Mouse (Mus musculus): ENCODE results near the gene Cltb.

Gene Cltb

DNA sequence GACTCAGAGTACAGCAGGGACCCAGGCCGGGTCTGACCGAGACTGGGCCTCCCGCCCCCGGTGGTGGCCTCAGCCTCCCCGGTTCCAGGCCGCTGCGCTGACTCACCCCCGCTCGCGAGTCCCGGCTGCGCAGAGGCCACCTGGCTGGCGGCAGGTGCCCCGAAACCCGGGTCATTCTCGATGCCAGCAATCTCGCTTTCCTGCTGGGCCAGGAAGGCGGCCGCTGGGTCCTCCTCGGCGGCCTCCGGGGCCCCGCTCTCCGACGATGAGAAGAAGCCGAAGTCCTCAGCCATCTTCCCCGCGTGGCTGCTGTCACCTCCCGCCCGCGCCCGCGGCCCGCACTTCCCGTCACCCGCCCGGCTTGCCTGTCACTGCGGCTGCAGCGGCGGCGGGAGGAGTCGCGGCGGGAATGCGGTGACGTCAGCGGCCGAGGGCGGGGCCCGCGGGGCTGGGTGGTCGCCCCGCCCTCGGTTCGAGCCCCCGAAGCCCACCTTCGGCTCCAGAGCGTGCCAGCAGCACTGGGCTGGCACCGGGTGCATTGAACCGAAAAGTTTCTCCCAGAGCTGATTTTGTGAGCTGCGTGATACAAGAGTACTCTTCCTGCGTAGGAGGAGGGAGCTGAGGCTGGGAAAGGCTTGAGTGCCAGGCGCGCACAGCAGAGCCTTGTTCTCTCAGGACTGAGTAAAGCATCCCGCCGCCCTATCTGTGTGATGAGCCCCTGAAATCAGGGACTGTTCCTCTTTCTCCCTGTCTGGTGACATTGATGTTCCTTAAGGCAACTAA is at the start of gene Cltb:
Gene Cltb, minus strand, starts transcription at position 373 of the 783 bp plus-strand sequence.
- peak; percentile 86 for DNase-seq (ENCODE audit: low read depth, low spot score)

DNA sequence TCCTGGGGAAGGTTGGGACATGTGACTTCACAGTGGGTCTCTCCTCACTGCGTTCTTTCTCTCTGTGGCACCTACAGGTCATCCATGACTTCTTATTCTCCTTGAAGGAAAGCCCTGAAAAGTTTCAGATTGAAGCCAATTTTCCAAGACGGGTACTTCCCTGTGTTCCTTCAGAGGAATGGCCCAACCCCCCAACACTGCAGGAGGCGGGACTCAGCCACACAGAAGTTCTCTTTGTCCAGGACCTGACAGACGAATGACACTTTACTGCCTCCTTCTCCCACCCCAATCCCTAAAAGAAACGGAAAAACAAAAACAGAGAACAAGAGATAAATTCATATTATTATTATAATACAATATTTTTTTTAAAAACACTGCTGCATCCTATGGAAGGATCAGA is 49.7 kb upstream of the Cltb start:
- no peak for DNase-seq (ENCODE audit: low read depth, low spot score)

DNA sequence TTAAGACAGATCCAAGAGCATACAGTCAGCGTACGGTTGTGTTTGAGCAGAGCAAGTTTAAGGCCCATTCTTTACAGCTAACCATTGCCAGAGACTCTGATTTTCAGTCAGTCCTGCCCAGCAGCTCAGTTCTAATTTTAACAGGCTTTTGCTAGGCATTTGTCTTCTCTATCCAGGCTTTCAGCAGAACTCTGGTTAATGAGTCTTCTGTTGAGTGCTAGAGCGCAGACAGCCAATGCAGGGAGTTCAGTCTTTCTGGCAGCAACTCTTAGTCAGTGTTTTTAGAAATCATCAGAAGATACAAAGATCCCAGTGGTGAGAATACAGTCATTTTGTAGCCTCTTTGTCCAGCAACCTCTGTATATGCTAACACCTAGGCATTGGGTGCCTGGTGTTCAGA is 39.3 kb upstream of the Cltb start:
- no peak for DNase-seq (ENCODE audit: low read depth, low spot score)

DNA sequence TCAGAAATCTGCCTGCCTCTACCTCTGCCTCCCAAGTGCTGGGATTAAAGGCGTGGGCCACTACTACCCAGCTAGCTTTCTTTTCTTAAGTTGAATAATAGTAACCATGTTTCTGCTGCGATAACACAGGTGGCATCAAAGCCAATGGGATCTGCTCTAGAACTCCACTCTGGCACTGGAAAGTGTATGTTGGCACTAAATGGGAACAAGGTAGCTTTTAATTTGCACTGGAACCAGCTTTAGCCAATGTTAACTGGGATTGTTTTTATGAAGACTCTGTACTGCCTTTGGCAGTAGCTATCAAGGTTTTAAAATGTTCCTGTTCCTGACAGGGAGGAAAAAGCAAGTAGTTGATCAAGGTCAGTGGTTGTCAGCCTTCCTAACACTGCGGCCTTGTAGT is 23.9 kb upstream of the Cltb start:
- no peak for DNase-seq (ENCODE audit: low read depth, low spot score)

DNA sequence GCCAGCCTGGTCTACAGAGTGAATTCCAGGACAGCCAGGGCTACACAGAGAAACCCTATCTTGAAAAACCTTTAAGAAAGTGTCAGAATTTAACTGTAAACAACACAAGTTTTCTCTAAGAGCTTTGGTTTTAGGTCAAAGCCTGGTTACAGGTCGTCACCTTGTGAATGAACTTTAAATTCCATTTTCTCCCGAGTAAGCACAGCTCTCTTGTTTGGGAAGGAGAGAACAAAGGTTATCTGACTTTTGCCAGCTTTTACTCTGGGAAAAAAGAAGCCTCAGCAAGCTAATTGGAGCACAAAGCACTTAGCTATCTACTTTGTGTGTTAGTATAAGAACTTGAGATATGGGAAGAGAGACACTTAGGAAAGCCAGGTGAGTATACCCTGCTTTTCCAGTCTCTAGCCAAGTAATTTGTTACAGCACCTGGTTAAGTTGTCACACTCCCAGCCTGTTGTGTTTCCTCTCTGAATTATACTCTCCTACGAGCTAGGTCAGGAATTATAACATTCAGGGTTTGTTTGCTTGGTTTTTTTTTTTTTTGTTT is 21.7 kb upstream of the Cltb start:
- DNase-seq (ENCODE audit: low read depth, low spot score) = no peak

DNA sequence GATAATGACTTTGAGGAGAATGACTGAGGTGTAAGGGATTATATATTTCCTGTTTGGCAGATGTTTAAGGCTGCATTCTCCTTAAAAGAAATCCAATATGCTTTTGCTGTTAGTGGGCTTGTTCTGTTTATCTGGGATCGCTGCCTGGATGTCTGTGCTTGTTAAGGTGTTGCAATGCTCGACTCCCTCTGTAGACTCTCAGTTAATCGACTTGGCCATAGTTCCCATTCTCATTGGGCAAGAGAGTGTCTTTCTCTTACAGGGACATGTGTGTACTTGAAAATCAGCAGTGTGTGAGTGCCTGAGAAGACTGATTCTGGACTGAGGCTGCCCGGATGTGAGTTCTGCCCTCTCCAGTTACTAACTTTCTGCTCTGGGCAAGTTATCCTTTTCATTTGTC is 18.0 kb upstream of the Cltb start:
- DNase-seq (ENCODE audit: low read depth, low spot score) = no peak

DNA sequence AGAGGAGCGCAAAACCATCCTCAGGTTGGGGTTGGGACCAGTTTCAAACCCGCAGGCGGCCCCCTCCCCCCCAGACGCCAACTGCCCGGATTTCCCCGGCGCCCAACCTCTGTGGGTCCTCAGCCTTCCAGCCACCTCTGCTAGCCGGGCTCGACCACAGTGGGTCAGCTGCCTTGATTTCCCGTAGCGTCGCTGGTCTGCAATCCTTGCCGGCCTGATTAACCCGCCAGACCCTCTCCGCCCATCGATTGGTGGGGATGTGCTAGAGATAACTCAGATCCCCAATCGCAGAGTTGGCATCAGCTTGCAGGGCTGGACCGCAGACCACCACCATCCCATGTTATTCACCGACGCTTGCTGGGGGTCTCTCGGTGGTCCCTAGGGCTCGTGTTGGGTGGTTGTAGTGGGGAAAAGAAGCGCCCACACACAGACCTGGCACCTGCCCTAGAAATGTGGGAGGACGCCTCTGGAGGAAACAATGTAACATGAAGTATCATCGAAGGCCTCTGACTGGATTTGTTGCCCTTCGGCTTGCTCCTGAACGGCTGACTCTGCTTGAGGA is 10.9 kb upstream of the Cltb start:
- peak; percentile 51 for DNase-seq (ENCODE audit: low read depth, low spot score)

DNA sequence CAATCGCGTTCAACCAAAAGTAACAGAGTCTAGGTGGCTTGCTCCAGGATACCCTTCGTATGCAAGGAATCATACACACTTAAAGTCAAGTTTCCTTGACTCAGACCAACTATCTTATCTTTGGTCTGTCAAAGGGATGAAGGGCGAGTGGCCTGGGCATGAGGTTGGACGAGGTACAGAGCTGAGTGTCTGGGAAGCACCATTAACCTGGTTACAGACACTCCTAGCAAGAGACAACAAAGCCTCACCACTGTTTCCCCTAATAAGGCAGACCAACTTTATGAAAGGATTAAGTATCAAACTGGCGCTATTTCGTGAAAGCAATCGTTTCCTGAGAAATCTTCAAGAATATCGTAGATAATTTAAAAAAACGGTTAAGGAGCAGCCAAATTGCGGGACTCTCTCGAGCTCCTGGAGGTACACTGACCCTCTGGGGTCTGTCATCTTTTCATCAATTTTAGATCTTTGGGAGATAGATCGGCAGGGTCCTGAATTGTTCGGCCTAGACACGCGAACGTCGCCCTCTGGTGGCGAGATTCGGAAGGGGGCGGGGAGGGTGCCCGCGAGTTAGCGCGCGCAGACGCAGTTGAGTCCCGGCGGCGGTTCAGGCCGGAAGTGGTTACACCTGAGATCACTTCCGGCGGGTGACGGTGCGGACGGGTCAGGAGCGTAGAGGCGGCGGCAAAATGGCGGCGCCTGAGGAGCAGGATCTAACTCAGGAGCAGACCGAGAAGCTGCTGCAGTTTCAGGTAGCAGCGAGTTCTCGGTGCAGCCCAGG is 10.2 kb upstream of the Cltb start, which contains the start of gene Faf2:
Gene Faf2, plus strand, starts transcription at position 630 of the 778 bp plus-strand sequence.
- DNase-seq (ENCODE audit: low read depth, low spot score) = peak; percentile 99

DNA sequence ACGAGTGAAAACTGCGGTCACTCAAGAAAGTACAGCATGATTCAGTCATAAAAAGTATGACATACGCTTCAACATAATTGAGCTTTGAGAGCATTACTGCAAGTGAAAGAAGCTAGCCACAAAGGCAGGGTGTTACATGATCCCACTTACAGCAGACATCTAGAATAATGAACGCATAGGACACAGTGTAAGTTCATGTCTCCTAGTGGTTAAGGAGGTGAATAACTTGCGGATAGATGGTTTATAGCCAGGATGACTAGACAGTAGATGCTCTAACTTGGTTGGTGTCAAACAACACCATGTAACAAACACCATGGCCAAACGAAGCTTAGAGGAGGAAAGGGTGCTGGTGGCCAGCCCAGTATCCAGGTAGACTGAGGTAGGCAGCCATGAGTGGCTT is 5.9 kb upstream of the Cltb start:
- peak; percentile 14 for DNase-seq (ENCODE audit: low read depth, low spot score)

DNA sequence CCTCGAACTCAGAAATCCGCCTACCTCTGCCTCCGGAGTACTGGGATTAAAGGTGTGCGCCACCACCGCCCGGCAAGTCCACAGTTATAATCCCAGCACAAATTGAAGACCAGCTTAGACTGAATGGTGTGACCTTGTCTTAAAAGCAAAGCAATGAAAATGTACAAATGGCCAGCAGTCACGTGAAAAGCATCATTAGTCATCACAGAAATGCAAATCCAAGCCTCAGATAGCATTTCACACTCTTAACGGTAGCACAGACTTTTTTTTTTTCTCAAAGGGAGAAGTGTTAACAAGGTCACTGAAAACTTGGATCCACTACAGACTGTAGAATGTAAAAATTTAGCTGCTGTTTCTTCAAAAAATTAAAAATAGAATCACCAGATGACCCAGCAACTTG is 5.2 kb upstream of the Cltb start:
- no peak for DNase-seq (ENCODE audit: low read depth, low spot score)

DNA sequence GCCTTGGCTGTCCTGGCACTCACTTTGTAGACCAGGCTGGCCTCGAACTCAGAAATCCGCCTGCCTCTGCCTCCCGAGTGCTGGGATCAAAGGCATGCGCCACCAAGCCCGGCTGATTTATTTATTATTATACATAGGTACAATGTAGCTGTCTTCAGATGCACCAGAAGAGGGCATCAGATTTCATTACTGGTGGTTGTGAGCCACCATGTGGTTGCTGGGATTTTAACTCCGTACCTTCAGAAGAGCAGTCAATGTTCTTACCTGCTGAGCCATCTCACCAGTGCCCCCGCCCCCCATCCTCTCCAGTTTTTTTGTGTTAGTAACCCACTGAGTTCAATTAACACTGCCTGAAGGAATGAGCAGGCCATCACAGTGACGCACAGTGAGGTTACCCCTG is 2.0 kb upstream of the Cltb start:
- peak; percentile 25 for DNase-seq (ENCODE audit: low read depth, low spot score)

DNA sequence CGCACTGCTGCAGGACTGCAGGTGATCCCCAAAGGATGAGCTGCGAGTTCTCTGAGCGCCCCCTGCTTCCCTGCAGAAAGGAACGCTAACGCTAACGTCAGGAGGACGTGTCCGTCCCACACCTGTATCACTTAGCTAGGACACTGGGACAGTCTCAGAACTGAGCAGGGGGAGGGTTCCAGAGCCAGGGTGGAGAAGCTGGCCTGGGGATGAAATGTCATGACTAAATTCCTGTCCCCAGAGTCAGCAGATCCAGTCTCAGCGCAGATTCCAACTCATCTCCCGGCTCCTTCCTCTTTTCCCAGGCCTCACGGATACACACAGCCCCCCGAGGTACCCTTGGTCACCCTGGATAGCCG is 552 bp downstream of the Cltb start:
- no peak for DNase-seq (ENCODE audit: low read depth, low spot score)

DNA sequence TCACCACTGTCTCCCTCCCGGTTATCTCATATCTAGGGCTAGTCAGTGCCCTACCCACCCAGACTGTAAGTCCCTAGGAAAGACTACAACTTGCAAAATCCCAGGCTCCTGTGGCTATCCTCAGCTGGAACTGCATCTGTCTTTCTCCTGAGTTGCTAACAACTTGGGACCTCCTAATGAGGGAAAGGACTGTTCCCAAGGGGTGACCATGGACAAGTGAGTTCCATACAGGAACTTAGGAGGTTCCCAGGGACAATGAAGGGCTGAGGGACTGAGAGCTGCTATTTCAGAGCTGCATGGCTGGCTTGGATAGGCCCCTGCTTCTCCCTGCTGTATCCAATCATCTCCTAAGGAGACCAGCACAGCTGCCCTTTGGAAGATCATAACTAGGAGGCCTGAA is 1.8 kb downstream of the Cltb start:
- DNase-seq (ENCODE audit: low read depth, low spot score) = no peak

DNA sequence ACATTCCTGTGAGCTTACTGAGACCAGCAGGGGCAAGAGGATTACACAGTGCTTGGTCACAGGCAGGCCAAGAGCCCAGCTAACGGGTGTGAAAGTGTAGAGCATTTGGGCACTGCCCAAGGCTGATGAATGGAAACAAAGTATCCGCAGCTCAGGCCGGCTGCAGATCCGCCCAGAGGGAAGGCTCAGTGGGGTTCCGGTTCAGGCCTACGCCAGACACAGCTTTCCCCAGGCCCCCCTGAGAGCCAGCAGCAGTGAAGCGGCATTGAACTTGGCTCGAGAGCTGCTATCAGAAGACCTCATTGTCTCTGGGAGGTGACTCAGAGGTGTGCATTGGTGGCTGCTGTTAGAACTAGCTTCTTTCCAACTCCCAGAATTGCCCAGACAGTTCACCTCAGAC is 2.5 kb downstream of the Cltb start:
- no peak for DNase-seq (ENCODE audit: low read depth, low spot score)

DNA sequence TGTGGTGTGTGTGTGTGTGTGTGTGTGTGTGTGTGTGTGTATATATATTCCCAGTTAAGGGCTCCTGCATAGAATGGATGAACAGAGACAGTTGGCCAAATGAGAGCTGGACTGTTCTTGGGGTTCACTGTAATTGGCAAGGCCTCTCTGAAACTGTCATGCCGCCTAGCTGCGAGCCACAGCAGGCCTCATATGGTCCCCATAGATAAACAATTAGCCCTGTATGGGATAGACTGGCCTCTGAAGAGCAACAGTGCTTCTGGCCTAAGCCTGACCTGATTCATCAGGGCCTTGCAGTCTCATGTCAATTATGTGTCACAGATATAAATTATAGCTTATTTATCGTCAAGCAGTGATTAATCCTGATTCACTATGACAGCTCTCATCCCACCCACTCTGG is 3.1 kb downstream of the Cltb start:
- no peak for DNase-seq (ENCODE audit: low read depth, low spot score)

DNA sequence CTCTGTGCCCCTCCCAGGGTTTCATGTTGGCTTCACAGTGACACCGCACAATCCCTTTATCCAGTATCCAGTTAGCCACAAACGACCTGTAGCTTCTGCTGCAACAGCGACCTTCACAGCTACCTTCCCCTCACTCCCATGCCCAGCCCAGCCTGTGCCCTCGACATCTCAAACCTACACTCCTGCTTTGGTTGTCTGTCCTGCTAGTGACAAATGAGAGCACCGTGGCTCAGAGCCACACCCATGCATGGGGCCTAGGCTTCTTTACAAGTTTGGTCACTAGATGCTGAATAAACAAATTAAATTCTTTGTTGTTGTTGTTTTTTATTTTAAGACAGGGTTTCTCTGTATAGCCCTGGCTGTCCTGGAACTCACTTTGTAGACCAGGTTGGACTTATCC is 3.9 kb downstream of the Cltb start:
- no peak for DNase-seq (ENCODE audit: low read depth, low spot score)

DNA sequence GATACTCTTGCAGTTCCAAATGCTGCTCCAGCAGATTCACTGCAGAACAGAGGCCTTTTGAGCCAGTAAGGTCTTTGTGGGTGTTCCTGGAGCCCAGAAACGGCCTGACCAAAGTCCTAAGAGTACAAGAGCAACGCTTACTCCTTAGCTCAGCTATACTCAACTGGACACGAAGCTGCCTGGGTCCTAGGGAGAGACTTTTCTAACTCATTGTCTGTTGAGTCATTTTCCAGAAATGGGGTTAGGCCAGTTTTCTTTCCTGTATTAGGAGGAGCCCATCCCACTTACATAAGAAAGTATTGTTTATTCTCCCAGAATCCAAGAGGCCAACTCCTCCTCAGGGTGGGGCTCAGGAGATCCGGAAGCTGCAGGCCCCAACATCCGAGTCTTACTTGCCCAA is 5.7 kb downstream of the Cltb start:
- DNase-seq (ENCODE audit: low read depth, low spot score) = no peak

DNA sequence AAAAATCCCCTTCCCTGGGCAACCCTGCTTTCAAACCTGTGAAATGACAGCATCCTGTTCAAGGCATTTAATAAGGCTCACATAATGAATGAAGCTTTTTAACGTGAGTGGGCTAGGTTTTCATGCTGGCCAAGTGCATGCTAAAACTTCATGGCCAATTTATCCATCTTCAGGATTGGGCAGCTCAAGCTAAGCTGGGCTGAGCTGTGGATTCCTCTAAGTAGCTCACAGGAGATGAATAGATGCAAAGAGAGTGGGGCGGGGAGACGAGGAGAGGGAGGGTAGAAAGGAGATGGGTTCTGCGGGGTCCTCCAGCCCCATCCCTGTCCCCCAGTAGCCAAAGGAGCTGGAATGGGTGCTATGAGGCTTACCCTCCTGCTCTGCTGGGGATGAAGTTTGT is 6.9 kb downstream of the Cltb start:
- no peak for DNase-seq (ENCODE audit: low read depth, low spot score)

DNA sequence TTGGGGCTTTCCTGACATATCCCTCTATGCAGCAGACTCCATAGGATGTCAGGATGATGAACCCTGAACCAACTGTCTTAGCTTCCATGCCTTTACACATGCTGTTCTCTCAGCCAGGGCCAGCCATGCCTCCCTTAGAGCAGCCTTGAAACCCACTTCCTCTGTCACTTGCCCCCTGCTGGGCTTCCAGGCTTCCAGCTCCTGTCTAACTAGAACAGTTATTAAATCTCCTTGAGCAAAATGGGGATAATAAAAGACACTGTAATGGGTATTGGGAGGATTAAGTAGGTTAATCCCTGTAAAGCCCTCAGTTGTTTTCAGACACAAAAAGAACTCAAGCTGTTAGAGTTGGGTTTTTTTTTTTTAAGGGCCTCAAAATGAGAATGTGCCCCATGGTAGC is 7.6 kb downstream of the Cltb start:
- DNase-seq (ENCODE audit: low read depth, low spot score) = no peak

DNA sequence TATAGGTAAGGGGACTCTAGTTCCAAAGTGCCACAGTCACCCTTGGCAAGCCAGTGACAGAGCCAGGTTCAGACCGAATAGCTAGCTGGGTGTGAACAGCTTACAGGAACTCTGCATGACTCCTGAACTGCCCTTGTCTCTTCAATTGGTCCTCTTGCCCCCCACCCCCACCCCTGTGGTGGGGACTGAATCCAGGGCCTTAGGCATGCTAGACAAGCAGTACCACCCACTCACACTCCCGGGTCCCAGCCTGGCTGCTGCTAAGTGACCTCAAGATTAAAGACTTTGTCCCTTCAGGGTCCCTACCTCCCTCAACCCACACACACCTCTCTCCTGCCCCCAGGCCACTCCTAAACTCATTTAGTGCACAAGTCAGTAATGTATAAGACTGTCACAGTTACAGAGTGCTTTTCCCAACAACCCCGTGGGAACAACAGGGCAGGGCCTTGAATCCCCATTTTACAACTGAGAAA is 8.5 kb downstream of the Cltb start:
- no peak for DNase-seq (ENCODE audit: low read depth, low spot score)

DNA sequence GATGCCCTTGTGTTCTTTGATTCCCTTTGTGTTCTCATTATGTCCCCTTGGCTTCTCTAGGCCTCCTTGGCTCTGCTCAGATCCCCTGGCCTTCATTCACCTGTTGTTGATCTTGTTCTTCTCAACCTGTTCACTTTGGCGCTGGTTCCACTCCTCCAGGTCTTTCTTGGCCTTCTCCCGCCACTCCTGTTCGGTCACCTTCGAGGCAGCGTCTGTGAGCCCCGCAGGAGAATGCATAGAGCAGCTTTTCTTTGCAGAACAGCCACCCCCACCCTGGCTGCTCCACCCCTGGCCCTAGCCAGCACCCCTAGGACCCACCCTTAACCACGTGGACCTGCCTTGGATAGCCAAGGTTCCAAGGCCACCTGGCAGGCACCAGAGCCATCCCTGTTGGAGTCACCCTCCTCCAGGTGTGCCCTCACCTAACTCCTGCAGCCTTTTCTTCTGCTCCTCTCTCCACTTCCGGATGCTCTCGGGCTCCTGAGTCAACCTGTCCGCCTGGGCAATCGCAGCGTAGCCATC is 12.5 kb downstream of the Cltb start:
- no peak for DNase-seq (ENCODE audit: low read depth, low spot score)

DNA sequence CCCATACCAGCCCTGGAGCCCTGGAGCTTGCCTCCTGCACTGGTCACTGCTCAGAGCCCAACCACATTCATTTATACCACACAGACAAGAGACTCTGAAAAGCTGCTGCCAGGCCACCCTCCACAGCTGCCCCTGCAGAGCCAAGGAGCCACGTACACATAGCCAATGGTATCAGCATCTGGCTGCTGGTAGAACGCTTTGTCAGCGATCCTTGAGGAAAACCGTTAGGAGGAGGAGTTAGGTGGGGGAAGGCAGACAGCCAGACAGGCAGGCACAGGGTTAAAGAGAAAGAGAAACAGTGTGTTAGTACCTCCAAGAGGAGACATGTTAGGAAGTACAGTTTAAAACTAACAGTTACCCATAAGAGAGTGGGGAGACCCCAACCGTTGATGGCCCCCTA is 14.3 kb downstream of the Cltb start:
- no peak for DNase-seq (ENCODE audit: low read depth, low spot score)

Measured in CD4-positive, CD25-positive, alpha-beta regulatory T cell, adult 2 months (primary cell).